Mouse (Mus musculus): ENCODE measurements at regions not wholly inside any gene's neighbourhood (a gene's known extent, or its start where the extent isn't known, plus 50 kb on each side); places are given as distances from the start of the nearest gene placed in this dataset.

GRCm38 (mm10) chr12:11887291-11887690, 374.6 kb upstream of the Fam49a start:
- no peak for DNase-seq (ENCODE audit: low spot score in 2 of 2)

- DNase-seq (ENCODE audit: low spot score in 2 of 2), result no peak
These were observed 362.9 kb upstream of the Fam49a start for GRCm38 (mm10) chr12:11899031-11899430.

- no peak for DNase-seq (ENCODE audit: low spot score in 2 of 2)
These were observed 355.4 kb upstream of the Fam49a start for GRCm38 (mm10) chr12:11906588-11906987.

All from layer of hippocampus, adult 8-10 months (tissue).